Mouse (Mus musculus): ENCODE results near the gene Baz2b.

- no peak for TF ChIP-seq CTCF (IDR thresholded peaks at IDR 0.05; ENCODE audit: borderline replicate concordance, insufficient read depth, low read depth, low read length)
- TF ChIP-seq POLR2A (IDR thresholded peaks at IDR 0.05; ENCODE audit: borderline replicate concordance, insufficient read depth, low read length) = no peak
Observed at GRCm38 (mm10) chr2:59870526-59870925, 339.1 kb downstream of the Baz2b start.
